In genomic region chr5:138170936-138171561, GRCm38 (mm10) we compare ENCODE assay signal across 1 mouse cellular context.
TF ChIP-seq lines count a peak whose summit lies in the region.

No protein-coding gene starts in this region.

TF ChIP-seq in C2C12, 6 proteins besides CTCF, POLR2A, EP300 and RAD21:
- TF ChIP-seq USF1 (IDR thresholded peaks at IDR 0.05; ENCODE audit: low read depth) (no peak), MAX (IDR thresholded peaks at IDR 0.05) (peak; percentile 98)
